Mouse (Mus musculus): ENCODE data around the gene Rbbp4.

Rbbp4 gene

DNA sequence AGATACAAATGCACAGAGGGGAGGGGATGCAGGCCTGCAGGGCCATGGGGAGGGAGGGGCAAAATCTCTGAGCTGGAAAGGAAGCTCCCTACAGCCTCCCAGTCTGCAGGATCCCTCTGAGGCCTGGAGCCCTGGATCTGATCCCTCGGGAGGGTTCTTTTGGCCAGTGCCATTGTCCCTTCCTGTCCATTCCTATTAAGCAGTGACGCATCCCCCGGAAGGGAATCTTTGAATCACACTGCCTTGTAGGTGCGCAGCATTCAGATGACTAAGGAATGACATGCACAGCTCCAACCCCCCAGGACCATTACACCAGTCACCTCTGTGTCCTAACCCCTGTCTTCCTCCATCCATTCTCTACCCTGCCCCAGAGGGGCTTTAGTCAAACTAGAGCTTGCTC is 76.1 kb downstream of the Rbbp4 start:
- DNase-seq (ENCODE audit: extremely low read depth, insufficient read length, low spot score): peak; percentile 78

All from 3134 (cell line).